Mouse (Mus musculus): ENCODE data around the gene Atg7. TPM values are rescaled to one million over a fixed set of nuclear protein-coding genes. Genes with fewer than 3 reads are reported as not detected.

Gene Atg7
- polyA plus RNA-seq, 1 experiment = 43.3 TPM

DNA sequence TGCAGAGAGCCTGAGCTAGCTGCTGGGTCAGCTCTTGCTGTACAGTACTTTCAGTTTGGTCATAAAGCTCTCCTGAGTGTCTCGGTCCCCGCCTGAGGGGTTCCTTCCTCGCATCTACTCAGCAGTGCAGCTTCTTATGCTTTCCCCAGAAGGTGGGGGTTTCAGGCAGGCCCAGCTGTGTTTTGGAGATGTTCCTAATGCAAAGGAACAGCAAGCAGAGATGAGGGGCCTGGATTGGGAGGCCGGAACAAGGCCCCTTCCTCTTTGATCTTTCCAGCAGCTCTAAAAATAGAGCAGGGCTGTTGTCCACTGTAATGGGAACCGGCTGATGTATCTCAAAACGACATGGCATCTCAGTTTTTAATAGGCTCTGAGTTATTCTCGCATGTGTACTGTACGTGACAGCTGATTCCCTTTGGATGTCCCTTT, 82.3 kb downstream of the Atg7 start:
- Histone ChIP-seq H3K4me3 (replicated peaks; ENCODE audit: control insufficient read depth, low read depth, low read length) (no peak overlapping the region), H3K4me1 (ENCODE audit: control insufficient read depth, insufficient read depth, low read length) (no peaks in the 10 kb centered on the region), H3K27ac (ENCODE audit: control insufficient read depth, insufficient read depth, low read depth, low read length, poor library complexity) (no peak overlapping the region)
- no peak for TF ChIP-seq CTCF (IDR thresholded peaks at IDR 0.05; ENCODE audit: control insufficient read depth, insufficient read depth, low read length)
- TF ChIP-seq POLR2A (IDR thresholded peaks at IDR 0.05; ENCODE audit: borderline replicate concordance, control insufficient read depth, low read depth, low read length) = no peak
- WGBS = 79% methylated on average over 8 of the region's 8 CpGs

GRCm38 (mm10) chr6:114726681-114727080, 83.8 kb downstream of the Atg7 start:
- Histone ChIP-seq H3K4me3 (replicated peaks; ENCODE audit: control insufficient read depth, low read depth, low read length) (no peak overlapping the region), H3K27ac (ENCODE audit: control insufficient read depth, insufficient read depth, low read depth, low read length, poor library complexity) (no peak overlapping the region), H3K4me1 (ENCODE audit: control insufficient read depth, insufficient read depth, low read length) (no peaks in the 10 kb centered on the region)
- WGBS = 88% methylated on average over 11 of the region's 11 CpGs
- TF ChIP-seq CTCF (IDR thresholded peaks at IDR 0.05; ENCODE audit: control insufficient read depth, insufficient read depth, low read length) = no peak

DNA sequence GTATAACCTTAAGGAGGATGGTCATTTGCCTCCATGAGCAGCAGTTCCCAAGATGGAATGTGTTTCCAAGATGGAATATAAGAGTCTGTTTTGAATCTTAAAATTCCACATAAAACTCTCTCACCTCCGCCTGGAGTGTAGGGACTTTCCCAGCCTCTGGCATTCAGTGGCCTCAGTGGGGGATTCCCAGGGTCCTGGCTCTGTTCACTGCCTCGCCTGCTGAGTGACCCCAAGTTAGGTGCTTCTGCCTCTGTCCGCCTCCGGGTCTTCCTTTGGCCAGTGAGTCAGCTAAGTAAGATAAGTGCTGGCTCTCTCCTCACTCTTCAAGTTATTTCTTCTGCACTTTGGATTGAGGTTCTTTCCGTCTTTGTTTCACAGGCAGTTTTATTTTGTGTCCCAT, 90.3 kb downstream of the Atg7 start:
- TF ChIP-seq CTCF (IDR thresholded peaks at IDR 0.05; ENCODE audit: control insufficient read depth, insufficient read depth, low read length) (no peak), POLR2A (IDR thresholded peaks at IDR 0.05; ENCODE audit: borderline replicate concordance, control insufficient read depth, low read depth, low read length) (no peak)
- Histone ChIP-seq H3K4me3 (replicated peaks; ENCODE audit: control insufficient read depth, low read depth, low read length) (no peak overlapping the region), H3K4me1 (ENCODE audit: control insufficient read depth, insufficient read depth, low read length) (no peaks in the 10 kb centered on the region; the same call in 1 of the 2 replicates), H3K27ac (ENCODE audit: control insufficient read depth, insufficient read depth, low read depth, low read length, poor library complexity) (no peak overlapping the region)
- WGBS = 73% methylated on average over 5 of the region's 5 CpGs

DNA sequence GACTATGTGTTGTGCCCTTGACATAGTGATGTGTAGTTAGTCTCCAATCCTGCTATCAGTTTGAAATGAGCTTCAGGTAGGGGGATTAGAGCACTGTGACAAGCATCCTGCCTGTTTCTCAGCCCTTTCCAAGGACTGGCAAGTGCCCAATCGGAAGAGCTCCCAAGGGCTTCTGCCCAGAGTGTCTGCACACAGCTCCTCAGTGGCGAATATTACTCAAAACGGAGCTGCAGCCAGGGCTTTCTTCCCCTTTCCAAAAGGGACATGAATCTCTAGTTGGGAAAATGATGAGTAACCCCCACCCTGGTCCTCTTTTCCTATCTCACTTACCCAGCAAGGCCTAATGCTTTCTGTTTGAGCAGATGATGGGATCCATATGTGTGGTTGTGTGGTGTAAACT, 90.8 kb downstream of the Atg7 start:
- TF ChIP-seq POLR2A (IDR thresholded peaks at IDR 0.05; ENCODE audit: borderline replicate concordance, control insufficient read depth, low read depth, low read length) (no peak), CTCF (IDR thresholded peaks at IDR 0.05; ENCODE audit: control insufficient read depth, insufficient read depth, low read length) (no peak)
- WGBS = 85% methylated on average over 3 of the region's 3 CpGs
- no peak overlapping the region for H3K27ac ChIP-seq (ENCODE audit: control insufficient read depth, insufficient read depth, low read depth, low read length, poor library complexity)
- H3K4me1 ChIP-seq (ENCODE audit: control insufficient read depth, insufficient read depth, low read length) = no peaks in the 10 kb centered on the region; the same call in 1 of the 2 replicates
- no peak overlapping the region for H3K4me3 ChIP-seq (replicated peaks; ENCODE audit: control insufficient read depth, low read depth, low read length)

- TF ChIP-seq POLR2A (IDR thresholded peaks at IDR 0.05; ENCODE audit: borderline replicate concordance, control insufficient read depth, low read depth, low read length) (no peak), CTCF (IDR thresholded peaks at IDR 0.05; ENCODE audit: control insufficient read depth, insufficient read depth, low read length) (no peak)
- no peak overlapping the region for H3K4me3 ChIP-seq (replicated peaks; ENCODE audit: control insufficient read depth, low read depth, low read length)
- H3K4me1 ChIP-seq (ENCODE audit: control insufficient read depth, insufficient read depth, low read length) = no peaks in the 10 kb centered on the region; the same call in 1 of the 2 replicates
- WGBS = 77% methylated on average over 3 of the region's 3 CpGs
- no peak overlapping the region for H3K27ac ChIP-seq (ENCODE audit: control insufficient read depth, insufficient read depth, low read depth, low read length, poor library complexity)
Measured at GRCm38 (mm10) chr6:114735054-114735453, 92.2 kb downstream of the Atg7 start.

GRCm38 (mm10) chr6:114736355-114736754, 93.5 kb downstream of the Atg7 start:
- no peak overlapping the region for H3K4me3 ChIP-seq (replicated peaks; ENCODE audit: control insufficient read depth, low read depth, low read length)
- no peak overlapping the region for H3K27ac ChIP-seq (ENCODE audit: control insufficient read depth, insufficient read depth, low read depth, low read length, poor library complexity)
- 93% methylated on average over 9 of the region's 9 CpGs for WGBS
- TF ChIP-seq POLR2A (IDR thresholded peaks at IDR 0.05; ENCODE audit: borderline replicate concordance, control insufficient read depth, low read depth, low read length) = no peak
- no peak for TF ChIP-seq CTCF (IDR thresholded peaks at IDR 0.05; ENCODE audit: control insufficient read depth, insufficient read depth, low read length)
- no peaks in the 10 kb centered on the region; the same call in 1 of the 2 replicates for H3K4me1 ChIP-seq (ENCODE audit: control insufficient read depth, insufficient read depth, low read length)

GRCm38 (mm10) chr6:114737181-114737580, 94.3 kb downstream of the Atg7 start:
- no peak overlapping the region for H3K27ac ChIP-seq (ENCODE audit: control insufficient read depth, insufficient read depth, low read depth, low read length, poor library complexity)
- 87% methylated on average over 11 of the region's 11 CpGs for WGBS
- H3K4me1 ChIP-seq (ENCODE audit: control insufficient read depth, insufficient read depth, low read length) = no peaks in the 10 kb centered on the region; the same call in 1 of the 2 replicates
- no peak overlapping the region for H3K4me3 ChIP-seq (replicated peaks; ENCODE audit: control insufficient read depth, low read depth, low read length)
- TF ChIP-seq POLR2A (IDR thresholded peaks at IDR 0.05; ENCODE audit: borderline replicate concordance, control insufficient read depth, low read depth, low read length) = no peak
- no peak for TF ChIP-seq CTCF (IDR thresholded peaks at IDR 0.05; ENCODE audit: control insufficient read depth, insufficient read depth, low read length)

DNA sequence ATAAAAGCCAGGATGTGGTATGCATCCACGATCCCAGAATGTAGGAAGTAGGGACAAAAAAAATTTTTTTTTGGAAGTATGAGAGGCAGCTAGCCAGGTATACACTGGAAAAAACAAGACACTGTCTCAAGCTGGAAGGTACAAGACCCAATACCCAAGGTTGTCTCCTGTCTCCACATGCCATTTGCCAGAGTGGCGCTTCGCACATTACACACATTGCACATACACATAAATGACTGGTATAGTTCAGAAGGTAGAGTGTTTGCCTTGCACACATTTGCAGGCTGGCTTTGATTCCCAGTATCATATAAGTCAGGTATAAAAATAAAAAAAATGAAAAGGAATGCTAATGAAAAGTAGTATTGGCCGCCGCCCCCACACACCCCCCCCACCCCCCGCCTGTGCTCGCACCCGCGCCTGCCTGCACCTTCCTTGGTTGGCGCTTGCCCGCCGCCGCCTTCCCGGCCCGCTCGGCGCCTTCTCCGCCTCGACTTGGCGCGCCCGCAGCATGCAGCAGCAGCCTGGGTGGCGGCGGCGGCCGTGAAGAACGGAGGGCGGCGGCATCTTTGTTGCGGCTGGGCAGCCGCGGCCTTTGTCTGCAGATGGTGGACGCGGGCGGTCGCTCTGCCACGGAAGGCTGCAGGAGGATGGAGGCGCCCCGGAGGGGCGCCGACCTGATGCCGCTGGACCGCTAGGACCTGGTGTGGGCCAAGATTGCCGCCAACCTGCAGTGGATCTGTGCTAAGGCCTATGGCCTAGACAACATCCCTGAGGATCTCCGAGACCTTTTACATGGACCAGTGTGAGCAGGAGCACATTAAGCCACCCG, 95.2 kb downstream of the Atg7 start:
- no peak overlapping the region for H3K27ac ChIP-seq (ENCODE audit: control insufficient read depth, insufficient read depth, low read depth, low read length, poor library complexity)
- no peak overlapping the region for H3K4me3 ChIP-seq (replicated peaks; ENCODE audit: control insufficient read depth, low read depth, low read length)
- no peaks in the 10 kb centered on the region; the same call in 1 of the 2 replicates for H3K4me1 ChIP-seq (ENCODE audit: control insufficient read depth, insufficient read depth, low read length)
- TF ChIP-seq POLR2A (IDR thresholded peaks at IDR 0.05; ENCODE audit: borderline replicate concordance, control insufficient read depth, low read depth, low read length) = no peak
- no peak for TF ChIP-seq CTCF (IDR thresholded peaks at IDR 0.05; ENCODE audit: control insufficient read depth, insufficient read depth, low read length)
- WGBS = 83% methylated on average over 46 of the region's 46 CpGs
